Mouse (Mus musculus) C2C12 (cell line): ENCODE measurements around the gene Vwa5b2.

Experiments
- CTCF ChIP-seq: IDR thresholded peaks from one replicate; pipeline ENCODE4 v1.5.1; 2011; ENCODE audit not compliant: control insufficient read depth, insufficient read depth, insufficient read length
- USF1 ChIP-seq: IDR thresholded peaks from one replicate; pipeline ENCODE4 v1.6.1; 2011; ENCODE audit warnings: low read depth, mild to moderate bottlenecking, control low read depth, moderate library complexity

GRCm38 (mm10) chr16:20628871-20629391, 39.7 kb downstream of the Vwa5b2 start:
- TF ChIP-seq CTCF (no peak), USF1 (no peak)
